ENCODE assay signal across 10 mouse cellular contexts in genomic region chr16:84989938-84990337, GRCm38 (mm10).
A peak's percentile ranks its signal among the peaks of the same experiment; 100 is the strongest.
DNase-seq lines count a peak whose midpoint lies in the region; ATAC-seq lines count a peak whose summit lies in the region.
"Had no signal": no experiment of that assay in that cellular context is flagged by ENCODE, and none has a peak within 500 bp of the region (broad histone marks: within the 10 kb centered on the region; RNA-seq: fewer than 3 reads in every experiment).

No protein-coding gene starts in this region.

- H3K4me1 ChIP-seq in heart, embryonic 16.5 days (ENCODE audit: control insufficient read depth, insufficient read depth, low read length) = peaks cover 16% of the 10 kb centered on the region

- no peaks in the 10 kb centered on the region for H3K27me3 ChIP-seq in heart, embryonic 16.5 days (ENCODE audit: control insufficient read depth, insufficient read depth, low read length)
- H3K27me3 ChIP-seq: embryonic facial prominence, embryonic 12.5 days had no signal

- H3K36me3 ChIP-seq in heart, embryonic 16.5 days (ENCODE audit: control insufficient read depth, insufficient read depth) = peaks cover 12% of the 10 kb centered on the region; the same call in 1 of the 2 replicates

- no peak overlapping the region for H3K4me2 ChIP-seq in heart, embryonic 16.5 days (ENCODE audit: low read depth, low read length)
- H3K4me2 ChIP-seq: embryonic facial prominence, embryonic 12.5 days had no signal

- no peak overlapping the region for H3K9ac ChIP-seq in heart, embryonic 16.5 days (ENCODE audit: low read length)
- H3K9ac ChIP-seq: embryonic facial prominence, embryonic 12.5 days had no signal

- DNase-seq in kidney, postnatal 14 days = peak; percentile 19
- no peak for DNase-seq in kidney, adult 9 months
- DNase-seq in right cerebral cortex, postnatal 25 days = no peak
- DNase-seq in embryo, embryonic 11 days = no peak
- DNase-seq: right cerebral cortex, adult 18-20 months; thymus, adult 2 months had no signal

- peak; percentile 88 for ATAC-seq in granulocyte monocyte progenitor cell, adult 5-6 weeks (replicated peaks; ENCODE audit: poor library complexity, severe bottlenecking)
- ATAC-seq in heart, embryonic 16.5 days (replicated peaks; ENCODE audit: extremely low read depth, insufficient read depth, low FRiP score) = peak; percentile 76
- peak; percentile 93 for ATAC-seq in megakaryocyte progenitor cell, adult 5-6 weeks (replicated peaks; ENCODE audit: poor library complexity)

- peak overlapping the region; percentile 64 for H3K27ac ChIP-seq in heart, embryonic 16.5 days (ENCODE audit: low read length)
- H3K27ac ChIP-seq: embryonic facial prominence, embryonic 12.5 days had no signal

- 24% methylated on average over 6 of the region's 6 CpGs for WGBS in heart, embryonic 16.5 days

- H3K4me3 ChIP-seq in heart, embryonic 16.5 days (ENCODE audit: low read length) = no peak overlapping the region
- H3K4me3 ChIP-seq: embryonic facial prominence, embryonic 12.5 days had no signal

- H3K9me3 ChIP-seq in heart, embryonic 16.5 days (replicated peaks; ENCODE audit: control insufficient read depth, low read length) = no peaks in the 10 kb centered on the region
- H3K9me3 ChIP-seq: embryonic facial prominence, embryonic 12.5 days had no signal
